Mouse (Mus musculus): Measurements from ENCODE around the gene Cfap61. TPM values are rescaled to one million over a fixed set of nuclear protein-coding genes. Genes with fewer than 3 reads are reported as not detected.

Gene Cfap61
- polyA plus RNA-seq, 1 experiment: 0.23 TPM

DNA sequence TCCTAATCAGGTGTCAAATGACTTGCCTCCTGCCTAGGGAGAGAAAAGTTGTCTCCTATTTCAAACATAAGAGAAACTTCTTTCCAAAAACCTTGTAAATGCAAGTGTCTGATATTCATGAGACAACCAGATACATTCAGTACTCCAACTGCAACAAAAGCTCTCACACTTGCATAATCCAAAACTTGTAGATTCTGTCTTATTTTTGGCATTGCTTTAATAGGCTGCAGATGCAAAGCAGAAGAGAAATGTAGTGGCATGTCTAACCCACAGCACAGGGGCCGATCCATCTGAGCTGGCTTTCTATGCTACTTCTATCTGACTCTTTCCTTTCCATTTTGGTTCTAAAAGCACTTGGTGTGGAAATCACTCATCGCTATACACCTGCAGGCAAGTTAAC is 296.9 kb downstream of the Cfap61 start:
- TF ChIP-seq POLR2A (IDR thresholded peaks at IDR 0.05; ENCODE audit: control insufficient read depth, extremely low read depth, insufficient read depth, low read length, poor library complexity): no peak
- no peak for TF ChIP-seq CTCF (IDR thresholded peaks at IDR 0.05; ENCODE audit: borderline replicate concordance, control insufficient read depth, extremely low read depth, insufficient read depth, low read length, poor library complexity)
- Histone ChIP-seq H3K27ac (ENCODE audit: control insufficient read depth, insufficient read depth, low read length) (no peak overlapping the region), H3K4me1 (replicated peaks; ENCODE audit: control insufficient read depth, insufficient read depth, low read length) (no peaks in the 10 kb centered on the region), H3K27me3 (ENCODE audit: control insufficient read depth, insufficient read depth, low read length) (peaks cover 4% of the 10 kb centered on the region; the same call in 1 of the 2 replicates), H3K36me3 (ENCODE audit: control insufficient read depth, insufficient read depth, low read length) (no peaks in the 10 kb centered on the region), H3K4me3 (ENCODE audit: control insufficient read depth, insufficient read depth, low read length) (no peak overlapping the region)
- no peak for DNase-seq
- WGBS: 87% methylated on average over 2 of the region's 2 CpGs

DNA sequence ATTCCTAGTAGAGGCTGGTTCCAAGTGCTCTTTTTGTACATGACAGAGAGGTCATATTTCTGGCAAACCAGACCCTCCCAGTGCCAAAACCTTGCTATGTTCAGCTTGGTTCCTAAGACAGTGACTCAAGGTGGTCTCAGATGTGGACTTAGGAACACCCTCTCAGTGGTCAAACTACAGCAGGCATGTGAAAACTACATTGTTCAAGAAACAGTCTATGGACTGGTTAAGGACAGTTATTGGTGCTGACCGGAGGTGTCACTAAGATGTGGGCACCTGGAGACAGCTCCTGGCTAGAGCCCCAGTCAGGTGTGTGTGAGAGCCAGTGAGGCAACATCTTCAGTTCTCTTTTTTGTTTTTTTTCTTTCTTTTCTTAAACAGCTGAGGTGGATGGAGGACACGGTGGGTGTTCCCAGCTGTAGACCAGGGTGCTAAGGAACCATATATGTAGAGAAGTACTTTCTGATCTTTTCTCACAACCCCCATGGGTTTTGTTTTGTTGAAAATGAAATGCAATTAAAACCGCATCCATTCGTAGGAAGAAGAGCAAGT is 304.7 kb downstream of the Cfap61 start:
- TF ChIP-seq POLR2A (IDR thresholded peaks at IDR 0.05; ENCODE audit: control insufficient read depth, extremely low read depth, insufficient read depth, low read length, poor library complexity) (no peak), CTCF (IDR thresholded peaks at IDR 0.05; ENCODE audit: borderline replicate concordance, control insufficient read depth, extremely low read depth, insufficient read depth, low read length, poor library complexity) (no peak)
- DNase-seq: no peak
- H3K27me3 ChIP-seq (ENCODE audit: control insufficient read depth, insufficient read depth, low read length): no peaks in the 10 kb centered on the region
- H3K4me1 ChIP-seq (replicated peaks; ENCODE audit: control insufficient read depth, insufficient read depth, low read length): no peaks in the 10 kb centered on the region
- no peak overlapping the region for H3K4me3 ChIP-seq (ENCODE audit: control insufficient read depth, insufficient read depth, low read length)
- no peaks in the 10 kb centered on the region; the same call in 1 of the 2 replicates for H3K36me3 ChIP-seq (ENCODE audit: control insufficient read depth, insufficient read depth, low read length)
- 92% methylated on average over 4 of the region's 4 CpGs for WGBS
- no peak overlapping the region for H3K27ac ChIP-seq (ENCODE audit: control insufficient read depth, insufficient read depth, low read length)

DNA sequence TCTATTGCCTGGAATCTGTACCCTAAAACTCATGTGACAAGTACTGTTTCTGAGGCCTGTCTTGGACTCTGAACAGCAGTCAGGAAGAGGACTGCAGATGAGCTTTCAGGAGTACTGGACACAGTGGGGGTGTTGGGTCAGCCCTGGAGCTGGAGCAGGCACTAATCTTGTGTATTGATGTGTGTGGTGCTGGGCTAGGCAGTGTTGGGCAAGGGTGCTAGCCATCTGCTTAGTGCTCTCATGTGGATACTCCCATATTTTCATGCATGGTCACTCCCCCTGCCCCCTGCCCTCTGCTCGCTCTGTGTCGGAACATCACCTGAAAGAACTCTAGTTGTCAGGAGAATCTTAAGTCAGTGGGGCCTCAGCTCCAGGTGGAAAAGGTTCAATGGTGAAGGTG is 309.5 kb downstream of the Cfap61 start:
- H3K27me3 ChIP-seq (ENCODE audit: control insufficient read depth, insufficient read depth, low read length): no peaks in the 10 kb centered on the region
- WGBS: 98% methylated on average over 2 of the region's 2 CpGs
- H3K36me3 ChIP-seq (ENCODE audit: control insufficient read depth, insufficient read depth, low read length): no peaks in the 10 kb centered on the region; the same call in 1 of the 2 replicates
- TF ChIP-seq CTCF (IDR thresholded peaks at IDR 0.05; ENCODE audit: borderline replicate concordance, control insufficient read depth, extremely low read depth, insufficient read depth, low read length, poor library complexity) (no peak), POLR2A (IDR thresholded peaks at IDR 0.05; ENCODE audit: control insufficient read depth, extremely low read depth, insufficient read depth, low read length, poor library complexity) (no peak)
- H3K4me3 ChIP-seq (ENCODE audit: control insufficient read depth, insufficient read depth, low read length): no peak overlapping the region
- H3K27ac ChIP-seq (ENCODE audit: control insufficient read depth, insufficient read depth, low read length): no peak overlapping the region
- DNase-seq: no peak
- no peaks in the 10 kb centered on the region for H3K4me1 ChIP-seq (replicated peaks; ENCODE audit: control insufficient read depth, insufficient read depth, low read length)

DNA sequence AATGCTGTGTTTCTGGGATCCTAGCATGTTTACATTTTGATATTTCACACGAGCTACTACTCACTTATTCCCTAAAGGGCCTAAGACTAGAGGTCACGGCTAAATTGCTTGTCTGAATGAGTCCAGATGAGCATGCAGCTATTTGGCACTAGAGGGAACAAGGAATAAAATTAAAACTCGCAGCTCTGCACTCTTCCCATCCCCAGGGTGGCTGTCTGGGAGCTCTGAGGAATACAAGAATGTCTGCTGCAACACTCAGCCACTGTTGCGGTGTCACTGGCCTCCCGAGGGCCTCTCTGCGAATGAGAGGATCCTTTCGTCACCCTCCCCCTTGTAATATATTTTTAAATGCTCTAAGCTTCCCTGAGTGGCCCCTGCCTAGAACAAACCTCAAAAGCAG is 310.8 kb downstream of the Cfap61 start:
- DNase-seq: no peak
- no peak overlapping the region for H3K27ac ChIP-seq (ENCODE audit: control insufficient read depth, insufficient read depth, low read length)
- H3K36me3 ChIP-seq (ENCODE audit: control insufficient read depth, insufficient read depth, low read length): no peaks in the 10 kb centered on the region; the same call in 1 of the 2 replicates
- WGBS: 93% methylated on average over 7 of the region's 7 CpGs
- no peaks in the 10 kb centered on the region for H3K27me3 ChIP-seq (ENCODE audit: control insufficient read depth, insufficient read depth, low read length)
- H3K4me3 ChIP-seq (ENCODE audit: control insufficient read depth, insufficient read depth, low read length): no peak overlapping the region
- no peaks in the 10 kb centered on the region for H3K4me1 ChIP-seq (replicated peaks; ENCODE audit: control insufficient read depth, insufficient read depth, low read length)
- TF ChIP-seq POLR2A (IDR thresholded peaks at IDR 0.05; ENCODE audit: control insufficient read depth, extremely low read depth, insufficient read depth, low read length, poor library complexity) (no peak), CTCF (IDR thresholded peaks at IDR 0.05; ENCODE audit: borderline replicate concordance, control insufficient read depth, extremely low read depth, insufficient read depth, low read length, poor library complexity) (no peak)

DNA sequence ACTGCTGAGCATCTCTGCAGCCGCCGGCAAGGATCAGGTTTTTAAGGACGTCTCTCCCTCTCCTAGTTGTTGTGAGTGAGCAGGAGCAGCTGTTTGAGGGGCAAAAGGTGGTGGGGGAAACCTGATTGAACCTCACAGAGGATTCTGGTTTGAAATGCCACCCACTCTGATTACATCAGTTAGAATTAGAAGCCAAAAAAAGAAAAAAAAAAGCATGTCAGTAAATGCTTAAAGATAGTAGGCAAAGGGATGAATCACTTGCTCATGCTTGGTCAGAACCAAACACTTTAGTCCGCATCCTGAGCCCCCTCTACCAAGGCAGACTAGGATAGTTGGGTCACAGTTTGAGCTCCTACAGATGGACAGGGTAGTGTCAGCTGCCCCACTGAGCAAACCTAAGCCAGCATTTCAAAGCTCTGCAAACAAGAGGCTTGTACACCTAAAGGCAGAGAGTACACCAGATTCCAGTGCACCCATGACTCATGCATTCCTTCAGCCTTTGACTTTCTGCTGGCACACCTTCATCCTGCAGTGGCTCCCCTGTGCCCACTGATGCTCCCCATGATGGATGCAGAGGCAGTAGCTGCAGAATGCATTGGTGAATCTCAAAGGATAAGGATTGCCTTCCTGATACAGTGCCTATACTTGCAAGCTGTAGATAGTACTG is 312.0 kb downstream of the Cfap61 start:
- no peaks in the 10 kb centered on the region for H3K27me3 ChIP-seq (ENCODE audit: control insufficient read depth, insufficient read depth, low read length)
- no peak for TF ChIP-seq CTCF (IDR thresholded peaks at IDR 0.05; ENCODE audit: borderline replicate concordance, control insufficient read depth, extremely low read depth, insufficient read depth, low read length, poor library complexity)
- TF ChIP-seq POLR2A (IDR thresholded peaks at IDR 0.05; ENCODE audit: control insufficient read depth, extremely low read depth, insufficient read depth, low read length, poor library complexity): no peak
- WGBS: 95% methylated on average over 4 of the region's 4 CpGs
- H3K4me3 ChIP-seq (ENCODE audit: control insufficient read depth, insufficient read depth, low read length): no peak overlapping the region
- DNase-seq: no peak
- H3K27ac ChIP-seq (ENCODE audit: control insufficient read depth, insufficient read depth, low read length): no peak overlapping the region
- H3K36me3 ChIP-seq (ENCODE audit: control insufficient read depth, insufficient read depth, low read length): no peaks in the 10 kb centered on the region; the same call in 1 of the 2 replicates
- H3K4me1 ChIP-seq (replicated peaks; ENCODE audit: control insufficient read depth, insufficient read depth, low read length): no peaks in the 10 kb centered on the region

DNA sequence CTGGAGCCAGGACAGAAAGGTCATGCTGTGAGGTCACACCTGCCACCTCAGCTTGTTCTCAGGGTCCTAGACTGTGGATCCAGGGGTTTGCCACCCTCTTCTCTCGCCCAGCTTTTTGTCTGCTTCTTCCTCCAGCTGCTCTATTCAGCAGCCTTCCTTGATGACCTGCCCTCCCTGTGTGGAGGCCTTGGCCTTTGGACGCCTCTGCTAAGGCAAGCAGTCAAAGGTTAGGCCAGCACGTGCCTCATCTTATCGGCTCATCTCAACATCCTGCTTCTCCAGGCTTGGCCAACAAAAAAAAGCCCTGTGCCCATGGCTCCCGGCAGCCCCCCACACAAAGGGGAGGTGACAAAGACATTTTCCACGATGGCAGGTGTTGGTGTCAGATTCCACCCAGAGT is 313.0 kb downstream of the Cfap61 start:
- WGBS: 83% methylated on average over 6 of the region's 6 CpGs
- Histone ChIP-seq H3K27ac (ENCODE audit: control insufficient read depth, insufficient read depth, low read length) (no peak overlapping the region), H3K4me1 (replicated peaks; ENCODE audit: control insufficient read depth, insufficient read depth, low read length) (no peaks in the 10 kb centered on the region), H3K4me3 (ENCODE audit: control insufficient read depth, insufficient read depth, low read length) (no peak overlapping the region), H3K36me3 (ENCODE audit: control insufficient read depth, insufficient read depth, low read length) (no peaks in the 10 kb centered on the region; the same call in 1 of the 2 replicates), H3K27me3 (ENCODE audit: control insufficient read depth, insufficient read depth, low read length) (no peaks in the 10 kb centered on the region)
- TF ChIP-seq CTCF (IDR thresholded peaks at IDR 0.05; ENCODE audit: borderline replicate concordance, control insufficient read depth, extremely low read depth, insufficient read depth, low read length, poor library complexity): no peak
- no peak for TF ChIP-seq POLR2A (IDR thresholded peaks at IDR 0.05; ENCODE audit: control insufficient read depth, extremely low read depth, insufficient read depth, low read length, poor library complexity)
- DNase-seq: no peak
